Mouse (Mus musculus) stomach, embryonic 14.5 days (tissue): ENCODE data around the gene Cacna2d3. TPM values are rescaled to one million over a fixed set of nuclear protein-coding genes. Genes with fewer than 3 reads are reported as not detected.

ENCODE experiments used
- ATAC-seq: fragments of 200-750 bp; cut with Nextera tagmentation; 2 replicates; pipeline ENCODE4 v1.8.0; 2017; ENCODE audit warnings: low read depth, moderate TSS enrichment; ENCODE audit not compliant: insufficient number of reproducible peaks, insufficient read depth, low FRiP score
- H3K27ac ChIP-seq: fragments of 300-500 bp; sonication (generic); 2 replicates; pipeline ENCODE4 v1.5.1; 2014; ENCODE audit warnings: mild to moderate bottlenecking, low read length, moderate library complexity, mixed read lengths
- H3K27me3 ChIP-seq: fragments of 300-500 bp; sonication (generic); 2 replicates; pipeline ENCODE4 v1.6.1; 2014; ENCODE audit warnings: low read length, control low read depth, mixed read lengths; ENCODE audit not compliant: control insufficient read depth, insufficient read depth
- H3K36me3 ChIP-seq: fragments of 300-500 bp; sonication (generic); 2 replicates; pipeline ENCODE4 v1.6.1; 2014; ENCODE audit warnings: mild to moderate bottlenecking, control low read depth, low read length, moderate library complexity, mixed read lengths; ENCODE audit not compliant: control insufficient read depth, insufficient read depth
- H3K4me1 ChIP-seq: fragments of 300-500 bp; sonication (generic); 2 replicates; pipeline ENCODE4 v1.6.1; 2014; ENCODE audit warnings: low read length, control low read depth, mixed read lengths; ENCODE audit not compliant: control insufficient read depth, insufficient read depth
- H3K4me2 ChIP-seq: fragments of 300-500 bp; sonication (generic); replicated peaks from 2 replicates; pipeline ENCODE4 v1.6.1; 2014; ENCODE audit warnings: low read depth, low read length, control low read depth
- H3K4me3 ChIP-seq: fragments of 300-500 bp; sonication (generic); 2 replicates; pipeline ENCODE4 v1.5.1; 2014; ENCODE audit warnings: low read depth, low read length, control low read depth
- H3K9ac ChIP-seq: fragments of 300-500 bp; sonication (generic); replicated peaks from 2 replicates; pipeline ENCODE4 v1.6.1; 2014; ENCODE audit warnings: low read depth, mild to moderate bottlenecking, control low read depth, low read length, moderate library complexity, mixed read lengths
- H3K9me3 ChIP-seq: fragments of 300-500 bp; sonication (generic); 2 replicates; pipeline ENCODE4 v1.6.1; 2016; ENCODE audit warnings: low read depth, low read length, control low read depth; ENCODE audit not compliant: control insufficient read depth
- WGBS: fragments of 180-500 bp; shearing (Covaris S2); extraction: QIAGEN DNeasy Blood & Tissue Kit; methylation state at CpG from one replicate; pipeline ENCODE4 v1.1.7; 2014; 5-methylcytosine and 5-hydroxymethylcytosine counted together
- polyA plus RNA-seq: library from polyadenylated mRNA; unstranded; fragments of >200 nt; fragmentation: Nextera tagmentation; extraction: Ambion mirVana; gene quantifications from 2 replicates; pipeline ENCODE4 v1.2.1, GENCODE M21; 2014

The Cacna2d3 gene
- polyA plus RNA-seq, 1 experiment from 2014 or later, result 3.5 TPM

GRCm38 (mm10) chr14:29017883-29018282, 703.8 kb downstream of the Cacna2d3 start, which contains the start of gene Lrtm1:
Lrtm1 (plus strand) TSS chr14:29018208.
- H3K9me3 ChIP-seq, result no peaks in the 10 kb centered on the region
- no peak for ATAC-seq
- H3K4me1 ChIP-seq, result no peaks in the 10 kb centered on the region
- 15% methylated on average over 5 of the region's 5 CpGs for WGBS
- H3K27me3 ChIP-seq, result no peaks in the 10 kb centered on the region
- no peak within 1 kb of the TSS for H3K9ac ChIP-seq
- no peak within 1 kb of the TSS for H3K4me2 ChIP-seq
- no peaks in the 10 kb centered on the region for H3K36me3 ChIP-seq
- no peak within 1 kb of the TSS for H3K4me3 ChIP-seq
- no peak within 1 kb of the TSS for H3K27ac ChIP-seq

DNA sequence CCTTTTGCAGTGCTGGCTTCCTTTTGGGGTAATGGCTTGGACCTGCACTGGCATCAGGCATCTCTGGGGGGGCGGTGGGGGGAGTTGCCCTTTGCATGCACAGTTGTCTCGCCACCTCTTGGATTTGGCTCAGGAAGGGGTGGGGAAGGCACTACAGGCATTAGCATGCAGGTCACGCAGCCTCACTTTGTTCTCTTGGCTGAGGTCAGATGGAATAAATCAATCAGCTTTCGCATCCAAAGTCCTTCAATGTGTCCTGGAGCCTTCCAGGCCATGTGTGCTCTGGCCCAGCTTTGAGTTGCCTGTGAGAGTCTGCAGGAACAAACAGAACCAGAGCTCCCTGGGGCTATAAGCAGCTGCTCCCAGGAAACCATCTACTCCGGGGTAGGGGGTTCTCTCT, 705.8 kb downstream of the Cacna2d3 start:
- 53% methylated on average over 5 of the region's 5 CpGs for WGBS
- no peak for ATAC-seq

DNA sequence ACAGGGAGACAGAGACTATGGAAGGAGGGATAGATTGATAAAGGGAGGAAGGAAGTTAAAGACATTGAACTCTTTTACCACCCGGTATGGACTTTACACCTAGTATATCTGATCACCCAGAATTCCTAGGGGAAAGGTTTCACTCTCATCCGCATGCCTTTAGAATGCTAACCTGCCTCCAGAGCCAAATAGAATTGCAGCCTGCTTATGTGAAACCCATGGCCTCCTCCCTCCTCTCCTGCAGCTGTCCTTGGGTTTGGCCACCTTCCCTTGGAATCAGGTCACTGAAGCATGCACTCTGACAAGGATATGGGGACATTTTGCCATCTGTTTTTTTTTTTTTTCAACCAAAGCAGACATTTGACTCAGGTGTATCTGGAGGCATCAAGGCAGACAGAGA, 707.0 kb downstream of the Cacna2d3 start:
- ATAC-seq, result no peak
- WGBS, result 74% methylated on average over 2 of the region's 2 CpGs
- H3K4me1 ChIP-seq, result no peaks in the 10 kb centered on the region
- H3K36me3 ChIP-seq, result no peaks in the 10 kb centered on the region
- no peak overlapping the region for H3K27ac ChIP-seq
- H3K9ac ChIP-seq, result no peak overlapping the region
- no peak overlapping the region for H3K4me2 ChIP-seq
- H3K4me3 ChIP-seq, result no peak overlapping the region
- no peaks in the 10 kb centered on the region for H3K9me3 ChIP-seq
- H3K27me3 ChIP-seq, result no peaks in the 10 kb centered on the region

More for the DNA sequence above, 705.8 kb downstream of the Cacna2d3 start:
- Histone ChIP-seq H3K9ac (no peak overlapping the region), H3K27ac (no peak overlapping the region), H3K36me3 (no peaks in the 10 kb centered on the region), H3K9me3 (no peaks in the 10 kb centered on the region), H3K4me3 (no peak overlapping the region), H3K27me3 (no peaks in the 10 kb centered on the region), H3K4me2 (no peak overlapping the region), H3K4me1 (no peaks in the 10 kb centered on the region)

DNA sequence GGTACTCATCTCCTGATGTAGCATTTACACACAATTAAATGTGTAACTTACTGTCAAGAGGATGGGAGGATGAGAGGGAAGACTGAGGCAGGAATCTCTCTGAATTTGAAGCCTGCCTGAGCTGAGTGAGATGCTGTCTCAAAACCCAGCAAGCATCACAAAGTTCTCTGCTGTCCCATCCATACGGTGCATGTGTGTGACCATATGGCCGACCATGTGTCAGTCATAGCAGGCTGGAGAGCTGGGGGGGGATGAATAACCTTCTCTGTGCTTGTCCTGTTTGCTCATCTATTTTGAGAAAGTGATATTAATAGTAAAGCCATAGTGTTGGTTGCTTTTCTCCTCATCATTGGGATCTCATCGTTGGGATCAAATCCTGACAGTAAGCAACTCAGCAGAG, 708.5 kb downstream of the Cacna2d3 start:
- no peak overlapping the region for H3K27ac ChIP-seq
- H3K4me1 ChIP-seq, result no peaks in the 10 kb centered on the region
- ATAC-seq, result no peak
- H3K4me2 ChIP-seq, result no peak overlapping the region
- H3K27me3 ChIP-seq, result no peaks in the 10 kb centered on the region
- no peak overlapping the region for H3K9ac ChIP-seq
- H3K4me3 ChIP-seq, result no peak overlapping the region
- H3K36me3 ChIP-seq, result no peaks in the 10 kb centered on the region
- no peaks in the 10 kb centered on the region for H3K9me3 ChIP-seq
- 91% methylated on average over 3 of the region's 3 CpGs for WGBS

GRCm38 (mm10) chr14:29009644-29010043, 712.0 kb downstream of the Cacna2d3 start:
- H3K27ac ChIP-seq, result no peak overlapping the region

DNA sequence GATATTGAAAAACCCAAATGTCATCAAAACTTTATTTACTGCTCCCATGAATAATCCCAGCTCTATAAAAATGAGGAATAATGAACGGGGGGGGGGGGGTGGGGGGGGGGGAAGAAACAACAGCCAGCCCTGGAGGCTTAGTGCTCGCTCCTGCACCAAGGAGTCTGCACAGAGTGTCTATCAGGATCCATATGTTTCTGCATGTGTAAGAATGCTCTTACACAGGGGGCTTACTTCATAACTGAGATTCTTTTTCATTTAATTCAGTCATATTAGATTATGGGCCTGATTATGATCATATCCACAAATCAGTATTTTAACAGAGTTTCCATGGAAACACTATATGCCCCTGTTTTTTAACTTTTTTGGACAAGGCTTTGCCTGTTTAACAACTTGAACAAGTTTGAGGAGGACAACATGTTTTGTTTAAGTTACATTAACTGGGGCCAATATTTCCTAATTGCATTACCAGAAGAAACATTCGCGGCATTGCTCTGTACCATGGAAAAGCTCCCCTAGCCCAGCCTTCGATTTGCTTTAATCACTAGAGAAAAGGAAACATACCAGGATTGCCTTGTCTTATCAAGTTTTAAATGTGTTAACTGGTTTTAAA, 716.3 kb downstream of the Cacna2d3 start:
- WGBS, result 78% methylated on average over 4 of the region's 5 CpGs

More at GRCm38 (mm10) chr14:29009644-29010043, 712.0 kb downstream of the Cacna2d3 start:
- no peaks in the 10 kb centered on the region for H3K4me1 ChIP-seq
- H3K9me3 ChIP-seq, result no peaks in the 10 kb centered on the region
- H3K4me2 ChIP-seq, result no peak overlapping the region
- no peak overlapping the region for H3K9ac ChIP-seq
- no peak for ATAC-seq
- WGBS, result 84% methylated on average over 4 of the region's 4 CpGs
- H3K36me3 ChIP-seq, result no peaks in the 10 kb centered on the region
- H3K4me3 ChIP-seq, result no peak overlapping the region
- no peaks in the 10 kb centered on the region for H3K27me3 ChIP-seq

GRCm38 (mm10) chr14:28996569-28996968, 725.1 kb downstream of the Cacna2d3 start:
- Histone ChIP-seq H3K27me3 (no peaks in the 10 kb centered on the region), H3K4me3 (no peak overlapping the region), H3K9ac (no peak overlapping the region), H3K4me1 (no peaks in the 10 kb centered on the region), H3K4me2 (no peak overlapping the region), H3K27ac (no peak overlapping the region), H3K9me3 (no peaks in the 10 kb centered on the region), H3K36me3 (no peaks in the 10 kb centered on the region)
- WGBS, result 88% methylated on average over 3 of the region's 3 CpGs
- no peak for ATAC-seq

More for the DNA sequence above, 716.3 kb downstream of the Cacna2d3 start:
- ATAC-seq, result no peak
- H3K4me2 ChIP-seq, result no peak overlapping the region
- H3K27ac ChIP-seq, result no peak overlapping the region
- no peaks in the 10 kb centered on the region for H3K27me3 ChIP-seq
- H3K36me3 ChIP-seq, result no peaks in the 10 kb centered on the region
- no peaks in the 10 kb centered on the region for H3K9me3 ChIP-seq
- H3K4me3 ChIP-seq, result no peak overlapping the region
- no peak overlapping the region for H3K9ac ChIP-seq
- H3K4me1 ChIP-seq, result no peaks in the 10 kb centered on the region

- Histone ChIP-seq H3K4me1 (no peaks in the 10 kb centered on the region), H3K4me3 (no peak overlapping the region), H3K27ac (no peak overlapping the region), H3K36me3 (no peaks in the 10 kb centered on the region), H3K9ac (no peak overlapping the region), H3K27me3 (no peaks in the 10 kb centered on the region), H3K9me3 (no peaks in the 10 kb centered on the region), H3K4me2 (no peak overlapping the region)
- ATAC-seq, result no peak
- WGBS, result 85% methylated on average over 7 of the region's 7 CpGs
These were observed 733.3 kb downstream of the Cacna2d3 start for GRCm38 (mm10) chr14:28988211-28988900.
